Mouse (Mus musculus) thymus, adult 2 months (tissue): ENCODE data around the gene Tssk4.

Experiments used
- CTCF ChIP-seq: fragments of 200-500 bp; IDR thresholded peaks from 2 replicates; pipeline ENCODE4 v1.5.1; 2012; ENCODE audit warnings: mild to moderate bottlenecking, control low read depth, low read length, moderate library complexity, borderline replicate concordance; ENCODE audit not compliant: control insufficient read depth, poor library complexity, insufficient read depth; ENCODE audit errors: extremely low read depth
- POLR2A ChIP-seq: fragments of 200-500 bp; IDR thresholded peaks from 2 replicates; pipeline ENCODE4 v1.6.1; 2012; ENCODE audit warnings: mild to moderate bottlenecking, low read length, control low read depth, moderate library complexity; ENCODE audit not compliant: control insufficient read depth, poor library complexity, insufficient read depth; ENCODE audit errors: extremely low read depth

DNA sequence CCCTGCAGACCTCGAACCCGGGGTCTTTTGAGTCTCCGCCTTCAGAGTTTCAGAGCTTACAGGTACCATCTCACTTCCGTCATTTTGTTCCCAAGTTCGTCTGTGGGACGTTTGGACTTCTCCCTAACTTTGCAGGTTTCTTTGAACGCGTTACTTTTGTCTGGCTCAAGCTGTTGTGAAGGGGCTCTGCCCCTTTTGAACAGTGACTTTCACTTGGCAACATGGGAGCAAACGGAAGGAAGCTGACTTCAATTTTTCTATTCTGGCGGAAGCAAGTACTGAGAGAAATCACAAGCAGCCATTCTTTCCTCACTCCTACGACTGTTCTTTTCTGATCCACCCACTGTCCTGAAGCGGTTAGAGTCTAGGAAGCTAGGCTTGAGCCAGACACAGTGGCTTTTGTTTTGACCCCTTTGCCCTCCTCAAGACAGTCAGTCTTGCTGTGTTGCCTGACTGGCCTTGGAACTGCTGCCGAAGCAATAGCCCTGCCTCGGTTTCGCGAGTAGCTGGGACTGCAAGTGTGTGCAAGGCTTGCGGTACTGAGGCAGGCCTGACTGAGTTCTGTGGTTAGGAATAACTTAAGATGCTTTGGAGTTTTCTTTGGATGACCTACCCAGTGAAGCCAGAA, 5.6 kb upstream of the Tssk4 start:
- TF ChIP-seq CTCF: no peak
- no peak for TF ChIP-seq POLR2A
